ENCODE assay signal across 24 mouse cellular contexts in the genomic region with DNA sequence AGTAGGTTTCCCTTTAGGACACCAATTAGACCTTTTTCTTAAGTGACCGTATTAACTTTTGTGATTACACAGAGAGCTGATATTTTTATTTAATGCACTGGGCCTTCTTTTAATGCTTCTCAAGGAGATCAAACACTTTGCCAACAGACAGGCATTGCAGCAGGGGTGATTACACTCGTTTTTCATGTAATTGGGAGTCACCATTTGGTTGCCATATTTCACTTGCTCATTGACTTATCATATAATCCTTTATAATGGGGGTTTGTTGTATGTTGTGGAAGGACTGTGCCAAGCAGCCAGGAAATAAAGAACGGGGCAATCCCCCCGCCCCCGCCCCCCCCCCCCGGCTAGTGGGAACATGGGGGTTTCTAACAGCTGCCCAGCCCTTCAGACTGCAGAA.
DNase-seq lines count a peak whose midpoint lies in the region; ATAC-seq and TF ChIP-seq lines count a peak whose summit lies in the region.
"Had no signal": no experiment of that assay in that cellular context is flagged by ENCODE, and none has a peak within 500 bp of the region (broad histone marks: within the 10 kb centered on the region; RNA-seq: fewer than 3 reads in every experiment).

No protein-coding gene starts in this region.

- H3K9me3 ChIP-seq in forebrain, embryonic 13.5 days (replicated peaks), result no peaks in the 10 kb centered on the region
- no peaks in the 10 kb centered on the region for H3K9me3 ChIP-seq in forebrain, embryonic 16.5 days (ENCODE audit: control insufficient read depth, low read length)
- H3K9me3 ChIP-seq in forebrain, embryonic 15.5 days, result no peaks in the 10 kb centered on the region
- H3K9me3 ChIP-seq in forebrain, embryonic 10.5 days, result no peaks in the 10 kb centered on the region
- H3K9me3 ChIP-seq: embryonic facial prominence, embryonic 13.5 days; embryonic facial prominence, embryonic 15.5 days; G1E had no signal

- no peaks in the 10 kb centered on the region for H3K27me3 ChIP-seq in forebrain, embryonic 13.5 days
- H3K27me3 ChIP-seq in forebrain, embryonic 16.5 days (replicated peaks; ENCODE audit: control insufficient read depth, insufficient read depth, low read length), result no peaks in the 10 kb centered on the region
- no peaks in the 10 kb centered on the region for H3K27me3 ChIP-seq in forebrain, embryonic 15.5 days
- H3K27me3 ChIP-seq in forebrain, embryonic 10.5 days (ENCODE audit: poor library complexity, severe bottlenecking), result no peaks in the 10 kb centered on the region
- H3K27me3 ChIP-seq: CH12.LX; embryonic facial prominence, embryonic 13.5 days; embryonic facial prominence, embryonic 15.5 days had no signal

- no peak overlapping the region for H3K4me2 ChIP-seq in forebrain, embryonic 13.5 days
- H3K4me2 ChIP-seq in forebrain, embryonic 16.5 days (ENCODE audit: low read length), result no peak overlapping the region
- no peak overlapping the region for H3K4me2 ChIP-seq in forebrain, embryonic 15.5 days (replicated peaks)
- H3K4me2 ChIP-seq: embryonic facial prominence, embryonic 13.5 days; embryonic facial prominence, embryonic 15.5 days had no signal

- no peak for TF ChIP-seq POLR2A in brain, embryonic 14.5 days (IDR thresholded peaks at IDR 0.05; ENCODE audit: borderline replicate concordance, extremely low read depth, insufficient read depth, insufficient read length, poor library complexity, severe bottlenecking)

- H3K9ac ChIP-seq in forebrain, embryonic 13.5 days, result no peak overlapping the region
- no peak overlapping the region for H3K9ac ChIP-seq in forebrain, embryonic 16.5 days (replicated peaks; ENCODE audit: low read depth, low read length)
- H3K9ac ChIP-seq in forebrain, embryonic 15.5 days (replicated peaks), result no peak overlapping the region
- H3K9ac ChIP-seq: embryonic facial prominence, embryonic 13.5 days; embryonic facial prominence, embryonic 15.5 days had no signal

- H3K4me3 ChIP-seq in forebrain, embryonic 13.5 days, result no peak overlapping the region
- H3K4me3 ChIP-seq in forebrain, embryonic 16.5 days (replicated peaks; ENCODE audit: low read length), result no peak overlapping the region
- H3K4me3 ChIP-seq in forebrain, embryonic 15.5 days, result no peak overlapping the region
- H3K4me3 ChIP-seq in forebrain, embryonic 10.5 days, result no peak overlapping the region
- H3K4me3 ChIP-seq: embryonic facial prominence, embryonic 13.5 days; embryonic facial prominence, embryonic 15.5 days; erythroblast, embryonic 14.5 days had no signal

- H3K4me1 ChIP-seq in forebrain, embryonic 13.5 days, result peaks cover 17% of the 10 kb centered on the region
- H3K4me1 ChIP-seq in forebrain, embryonic 16.5 days (replicated peaks; ENCODE audit: control insufficient read depth, insufficient read depth, low read length), result peaks cover 17% of the 10 kb centered on the region
- H3K4me1 ChIP-seq in forebrain, embryonic 15.5 days, result peaks cover 17% of the 10 kb centered on the region
- peaks cover 25% of the 10 kb centered on the region for H3K4me1 ChIP-seq in forebrain, embryonic 10.5 days
- H3K4me1 ChIP-seq: embryonic facial prominence, embryonic 13.5 days; embryonic facial prominence, embryonic 15.5 days had no signal

- no peak for TF ChIP-seq CTCF in brain, embryonic 14.5 days (IDR thresholded peaks at IDR 0.05; ENCODE audit: borderline replicate concordance, extremely low read depth, insufficient read depth, insufficient read length)

- peak; percentile 22; the same call in 1 of the 2 replicates for ATAC-seq in forebrain, embryonic 13.5 days
- ATAC-seq in forebrain, embryonic 16.5 days, result no peak
- ATAC-seq in forebrain, embryonic 15.5 days (replicated peaks), result 0 out of 2 replicates have a peak, but pooled peaks have one; percentile 18
- ATAC-seq: activated CD4-positive, CD25-positive, alpha-beta regulatory T cell, adult 4 months; CD4-positive, CD25-positive, alpha-beta regulatory T cell, adult 4 months; Patski had no signal

- H3K27ac ChIP-seq in forebrain, embryonic 13.5 days, result no peak overlapping the region
- no peak overlapping the region for H3K27ac ChIP-seq in forebrain, embryonic 16.5 days (ENCODE audit: low read length)
- peak overlapping the region; percentile 65 for H3K27ac ChIP-seq in forebrain, embryonic 15.5 days (replicated peaks)
- no peak overlapping the region for H3K27ac ChIP-seq in forebrain, embryonic 10.5 days
- H3K27ac ChIP-seq: embryonic facial prominence, embryonic 13.5 days; embryonic facial prominence, embryonic 15.5 days had no signal

- WGBS in forebrain, embryonic 13.5 days, result 55% methylated on average over 6 of the region's 6 CpGs
- WGBS in forebrain, embryonic 16.5 days, result 46% methylated on average over 6 of the region's 6 CpGs
- 48% methylated on average over 6 of the region's 6 CpGs for WGBS in forebrain, embryonic 15.5 days
- 73% methylated on average over 6 of the region's 6 CpGs for WGBS in forebrain, embryonic 10.5 days

- DNase-seq in forebrain, embryonic 10.5 days (ENCODE audit: extremely low spot score, low spot score), result no peak
- DNase-seq in brain, embryonic 14.5 days (ENCODE audit: low read depth), result peak; percentile 73
- DNase-seq: adrenal gland, adult 8-10 months; adrenal gland, postnatal 14 days; adrenal gland, postnatal 36 days; B cell, adult 2 months; cerebellum, adult 11 months; cerebellum, adult 18-20 months; cerebellum, adult 8-10 months; cerebellum, adult 9-11 months; cerebellum, postnatal 14 days; cerebellum, postnatal 36 days; embryo, embryonic 11 days had no signal

- no peaks in the 10 kb centered on the region for H3K36me3 ChIP-seq in forebrain, embryonic 13.5 days (ENCODE audit: poor library complexity, severe bottlenecking)
- H3K36me3 ChIP-seq in forebrain, embryonic 16.5 days (ENCODE audit: control insufficient read depth, insufficient read depth), result no peaks in the 10 kb centered on the region
- H3K36me3 ChIP-seq in forebrain, embryonic 15.5 days, result no peaks in the 10 kb centered on the region
- no peaks in the 10 kb centered on the region for H3K36me3 ChIP-seq in forebrain, embryonic 10.5 days (replicated peaks)
- H3K36me3 ChIP-seq: embryonic facial prominence, embryonic 13.5 days; embryonic facial prominence, embryonic 15.5 days; G1E had no signal
